Mouse (Mus musculus) testis, adult 2 months (tissue): ENCODE data around the gene Mark3. TPM values are rescaled to one million over a fixed set of nuclear protein-coding genes. Genes with fewer than 3 reads are reported as not detected.

ENCODE experiments used
- H3K27ac ChIP-seq: fragments of 200-500 bp; 2 replicates; pipeline ENCODE4 v1.5.1; 2012; ENCODE audit warnings: low read depth, low read length; ENCODE audit not compliant: control insufficient read depth, insufficient read depth
- H3K27me3 ChIP-seq: fragments of 200-500 bp; 2 replicates; pipeline ENCODE4 v1.6.1; 2012; ENCODE audit warnings: mild to moderate bottlenecking, low read length, moderate library complexity; ENCODE audit not compliant: control insufficient read depth, insufficient read depth
- H3K36me3 ChIP-seq: fragments of 200-500 bp; 2 replicates; pipeline ENCODE4 v1.6.1; 2012; ENCODE audit warnings: mild to moderate bottlenecking, low read length; ENCODE audit not compliant: control insufficient read depth, insufficient read depth
- H3K4me1 ChIP-seq: fragments of 200-500 bp; 2 replicates; pipeline ENCODE4 v1.6.1; 2012; ENCODE audit warnings: low read length; ENCODE audit not compliant: control insufficient read depth, insufficient read depth
- H3K4me3 ChIP-seq: fragments of 200-500 bp; 2 replicates; pipeline ENCODE4 v1.5.1; 2012; ENCODE audit warnings: low read depth, mild to moderate bottlenecking, low read length, moderate library complexity, mixed read lengths; ENCODE audit not compliant: control insufficient read depth
- CTCF ChIP-seq: fragments of 200-500 bp; IDR thresholded peaks from 2 replicates; pipeline ENCODE4 v1.5.1; 2012; ENCODE audit warnings: low read depth, mild to moderate bottlenecking, inconsistent platforms, low read length, moderate library complexity; ENCODE audit not compliant: control insufficient read depth, insufficient read depth, insufficient replicate concordance
- POLR2A ChIP-seq: fragments of 200-500 bp; IDR thresholded peaks from 2 replicates; pipeline ENCODE4 v1.6.1; 2012; ENCODE audit warnings: low read depth, mild to moderate bottlenecking, inconsistent platforms, low read length, moderate library complexity; ENCODE audit not compliant: control insufficient read depth
- polyA plus RNA-seq: library from polyadenylated mRNA; depleted of rRNA; stranded (reverse); fragments of >200 nt; gene quantifications from 2 replicates; pipeline ENCODE4 v1.2.3, GENCODE M21; 2012

Gene Mark3
- polyA plus RNA-seq, 1 experiment = 17.0 TPM

DNA sequence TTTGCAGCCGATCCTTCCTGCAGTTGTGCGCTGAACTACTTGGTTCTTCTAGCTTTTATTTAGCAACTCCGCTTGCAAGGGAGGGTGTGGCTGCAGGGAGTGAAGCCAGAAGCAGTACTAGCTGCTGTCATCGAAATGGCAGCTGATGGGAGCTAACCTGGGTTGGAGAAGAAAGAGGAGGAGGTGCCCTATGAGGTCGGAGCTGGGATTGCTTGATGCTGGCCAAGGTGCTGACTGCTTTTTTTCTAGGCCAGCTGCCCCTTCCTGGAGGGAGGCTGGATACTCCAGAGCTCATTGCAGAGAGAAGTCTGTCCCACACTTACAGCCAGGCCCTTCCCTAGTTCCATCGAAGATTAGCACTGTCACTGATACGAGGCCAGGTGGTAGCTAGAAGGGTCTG lies 104.7 kb downstream of the Mark3 start:
- Histone ChIP-seq H3K4me1 (peaks cover 15% of the 10 kb centered on the region), H3K27me3 (no peaks in the 10 kb centered on the region), H3K27ac (no peak overlapping the region), H3K36me3 (no peaks in the 10 kb centered on the region), H3K4me3 (no peak overlapping the region)
- TF ChIP-seq CTCF (no peak), POLR2A (no peak)

DNA sequence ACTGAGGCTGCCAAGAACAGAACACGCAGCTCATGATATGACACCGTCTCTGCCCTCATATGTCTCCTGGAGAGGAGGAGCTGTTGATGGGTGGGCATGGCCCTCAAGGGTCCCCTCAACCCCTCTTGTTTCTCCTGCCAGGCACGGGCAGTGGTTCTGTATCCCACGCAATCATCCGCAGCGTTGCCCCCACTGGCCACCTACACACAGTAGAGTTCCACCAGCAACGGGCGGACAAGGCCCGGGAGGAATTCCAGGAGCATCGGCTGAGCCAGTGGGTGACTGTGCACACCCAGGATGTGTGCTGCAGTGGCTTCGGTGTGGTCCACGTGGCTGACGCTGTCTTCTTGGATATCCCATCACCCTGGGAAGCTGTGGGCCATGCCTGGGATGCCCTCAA lies 106.3 kb downstream of the Mark3 start:
- Histone ChIP-seq H3K27ac (no peak overlapping the region), H3K36me3 (no peaks in the 10 kb centered on the region), H3K4me3 (no peak overlapping the region), H3K27me3 (no peaks in the 10 kb centered on the region), H3K4me1 (peaks cover 15% of the 10 kb centered on the region)
- TF ChIP-seq CTCF = no peak
- TF ChIP-seq POLR2A = no peak

DNA sequence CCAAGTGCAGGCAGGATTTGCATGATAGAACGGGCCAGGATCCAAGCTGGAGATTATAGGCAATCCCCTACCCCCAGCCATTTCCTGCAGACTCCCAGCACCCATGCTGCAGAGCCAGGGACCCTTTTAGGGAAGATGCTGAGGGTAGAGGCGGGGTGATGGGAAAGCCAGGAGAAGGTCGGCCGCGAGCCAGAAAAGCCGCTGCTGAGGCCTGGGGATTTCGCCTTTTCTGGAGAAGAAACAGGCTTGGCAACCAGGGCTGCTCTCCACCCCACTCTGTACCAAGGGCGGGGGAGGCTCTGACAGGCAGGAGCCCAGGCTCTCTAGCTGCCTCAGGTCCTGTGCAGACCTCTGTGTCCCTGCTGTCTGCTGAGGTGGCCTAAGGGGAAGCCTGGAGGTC lies 107.0 kb downstream of the Mark3 start:
- no peak for TF ChIP-seq POLR2A
- no peak for TF ChIP-seq CTCF
- peaks cover 15% of the 10 kb centered on the region for H3K4me1 ChIP-seq
- H3K27ac ChIP-seq = no peak overlapping the region

DNA sequence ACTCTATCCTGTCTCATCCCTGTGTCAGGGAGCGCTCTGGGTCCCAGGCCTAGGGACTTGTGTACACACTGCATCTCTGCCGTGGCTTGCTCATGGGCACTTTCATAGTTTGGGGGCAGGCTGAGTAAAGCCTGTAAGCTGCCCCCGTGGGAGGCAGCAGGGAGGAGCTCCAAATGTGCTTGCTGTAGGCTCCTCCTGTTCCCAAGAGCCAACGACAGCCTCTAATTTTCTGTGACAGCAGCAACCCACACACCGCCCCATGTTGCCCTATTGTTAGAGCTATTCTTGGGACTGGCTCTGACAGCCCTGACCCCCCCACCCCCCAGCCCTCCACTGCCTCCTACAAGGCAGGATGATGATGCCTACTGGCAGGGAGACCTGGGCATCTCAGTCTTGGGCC lies 107.7 kb downstream of the Mark3 start:
- Histone ChIP-seq H3K4me3 (no peak overlapping the region), H3K27me3 (no peaks in the 10 kb centered on the region), H3K36me3 (no peaks in the 10 kb centered on the region), H3K4me1 (peaks cover 15% of the 10 kb centered on the region), H3K27ac (no peak overlapping the region)
- TF ChIP-seq CTCF (no peak), POLR2A (no peak)

More for the DNA sequence above, 107.0 kb downstream of the Mark3 start:
- Histone ChIP-seq H3K27me3 (no peaks in the 10 kb centered on the region), H3K4me3 (no peak overlapping the region), H3K36me3 (no peaks in the 10 kb centered on the region)

DNA sequence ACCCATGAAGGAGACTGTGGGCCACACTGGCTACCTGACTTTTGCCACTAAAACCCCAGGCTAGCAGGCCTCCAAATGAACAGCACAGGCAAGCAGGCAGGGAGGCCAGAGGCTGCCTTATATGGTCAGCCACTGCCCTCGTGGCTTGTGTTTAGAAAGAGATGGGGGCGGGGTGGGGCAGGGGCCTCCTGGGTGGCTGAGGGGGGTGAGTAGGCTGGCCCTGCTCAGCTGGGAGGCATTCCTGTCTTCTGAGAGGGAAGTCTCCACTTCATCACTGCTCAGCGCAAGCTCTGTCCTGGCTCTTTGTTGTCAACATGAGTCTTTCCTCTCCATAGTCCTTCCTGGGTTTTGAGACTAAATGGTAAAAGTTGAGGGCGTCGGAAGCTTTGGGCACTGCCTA lies 108.5 kb downstream of the Mark3 start:
- no peak overlapping the region for H3K4me3 ChIP-seq
- no peaks in the 10 kb centered on the region for H3K27me3 ChIP-seq
- no peak for TF ChIP-seq CTCF
- TF ChIP-seq POLR2A = no peak
- H3K27ac ChIP-seq = no peak overlapping the region
- H3K4me1 ChIP-seq = peaks cover 8% of the 10 kb centered on the region
- no peaks in the 10 kb centered on the region for H3K36me3 ChIP-seq

DNA sequence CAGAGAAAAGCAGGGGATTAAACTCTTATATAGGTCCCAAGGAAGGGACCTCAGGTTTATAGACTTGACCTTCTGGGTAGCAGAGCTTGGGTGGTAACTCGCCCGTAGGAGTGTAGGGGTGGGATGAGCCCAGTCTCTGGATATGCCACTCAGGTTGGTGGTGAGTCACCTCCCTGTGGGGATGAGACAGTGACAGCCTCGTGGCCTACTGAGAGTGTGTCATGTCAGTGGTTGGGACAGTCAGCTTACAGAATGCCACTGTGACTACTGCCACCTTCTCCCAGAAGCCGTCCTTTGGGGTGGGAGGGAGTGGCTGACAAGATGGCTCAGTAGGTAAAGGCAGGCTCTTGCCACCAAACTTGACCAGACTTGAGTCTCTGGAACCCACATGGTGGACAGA lies 112.1 kb downstream of the Mark3 start:
- no peaks in the 10 kb centered on the region for H3K36me3 ChIP-seq
- H3K4me1 ChIP-seq = no peaks in the 10 kb centered on the region; the same call in 1 of the 2 replicates
- H3K4me3 ChIP-seq = no peak overlapping the region
- no peaks in the 10 kb centered on the region for H3K27me3 ChIP-seq
- H3K27ac ChIP-seq = no peak overlapping the region
- TF ChIP-seq POLR2A (no peak), CTCF (no peak)

DNA sequence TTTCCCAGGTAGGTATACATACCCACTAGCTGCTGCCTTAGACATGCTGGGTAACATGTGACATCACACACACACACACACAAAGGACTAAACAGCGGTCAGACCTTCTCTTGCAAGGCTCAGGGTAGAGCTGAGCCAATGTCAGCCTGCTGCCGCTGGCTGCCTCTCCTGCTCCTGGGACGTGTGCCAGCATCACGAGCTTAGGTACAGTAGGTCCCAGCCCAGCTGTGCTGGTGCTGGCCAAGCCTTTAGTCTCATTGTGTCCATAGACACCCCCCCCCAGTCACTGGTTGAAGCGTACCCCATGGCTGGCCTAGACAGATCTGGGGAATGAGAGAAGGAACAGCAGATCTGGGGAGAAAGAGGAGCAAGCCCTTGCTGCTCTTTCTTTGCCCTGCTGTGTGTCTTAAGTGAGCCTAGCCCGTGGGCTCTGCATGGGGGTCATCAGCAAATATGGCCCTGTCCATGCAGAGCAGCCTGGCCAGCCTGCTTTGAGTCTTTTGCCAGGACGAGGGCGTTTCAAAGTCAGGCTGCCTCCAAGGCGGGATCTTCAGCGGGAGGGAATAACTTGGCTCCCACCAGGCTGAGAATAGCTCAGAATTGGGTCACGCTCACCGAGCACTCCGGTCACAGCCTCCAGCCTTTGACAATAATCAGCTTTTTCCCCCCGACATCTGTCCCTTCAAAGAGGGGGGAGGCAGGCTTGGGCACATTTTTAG lies 113.2 kb downstream of the Mark3 start:
- peak overlapping the region; percentile 33; the same call in 1 of the 2 replicates for H3K27ac ChIP-seq
- no peaks in the 10 kb centered on the region for H3K36me3 ChIP-seq
- TF ChIP-seq POLR2A (no peak), CTCF (no peak)
- no peaks in the 10 kb centered on the region for H3K27me3 ChIP-seq
- H3K4me1 ChIP-seq = no peaks in the 10 kb centered on the region; the same call in 1 of the 2 replicates
- no peak overlapping the region for H3K4me3 ChIP-seq
